Mouse (Mus musculus) heart, postnatal 0 days (tissue): ENCODE measurements around the gene Tufm.
A peak's percentile ranks its signal among the peaks of the same experiment; 100 is the strongest.

Experiments used
- CTCF ChIP-seq: IDR thresholded peaks from 2 replicates; pipeline ENCODE4 v1.5.1; 2016; ENCODE audit warnings: antibody characterized with exemption, control low read depth, low read depth
- EP300 ChIP-seq: IDR thresholded peaks from 2 replicates; pipeline ENCODE4 v1.6.1; 2016; ENCODE audit warnings: antibody characterized with exemption, low read depth

GRCm38 (mm10) chr7:126481699-126482098 is 5.5 kb upstream of the Tufm start:
- TF ChIP-seq CTCF (peak; percentile 59), EP300 (no peak)
